Comparison of ENCODE assay signal across 10 mouse cellular contexts in the genomic region with DNA sequence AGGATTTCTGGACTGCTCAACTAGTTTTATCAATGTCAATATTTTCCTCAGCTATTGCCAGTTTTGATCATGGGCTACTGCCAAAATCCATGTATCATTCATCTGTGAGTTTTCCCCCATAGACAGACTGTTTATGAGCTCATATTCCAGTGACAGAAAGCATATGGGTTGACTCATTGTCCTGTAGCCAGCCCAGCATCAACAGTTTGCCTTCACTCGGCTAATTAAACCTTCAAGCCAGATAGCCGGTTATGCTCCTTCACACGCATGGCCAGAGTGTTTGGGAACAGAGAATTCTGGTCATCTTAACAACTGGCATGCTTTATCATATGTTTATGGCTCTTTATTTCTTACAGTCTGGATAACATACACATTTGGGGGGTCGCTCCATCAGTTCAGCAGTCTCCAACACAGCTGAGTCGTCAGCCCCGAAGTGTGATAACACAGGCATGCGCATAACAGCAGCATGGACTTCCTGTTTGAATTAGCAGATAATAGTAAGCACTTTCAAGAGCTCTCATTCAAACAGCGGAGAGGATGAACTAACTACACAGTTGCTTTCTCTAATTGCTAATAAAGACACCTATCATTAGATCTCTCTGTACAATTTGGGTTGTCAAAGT. TPM values are rescaled to one million over a fixed set of nuclear protein-coding genes. Genes with fewer than 3 reads are reported as not detected.
DNase-seq lines count a peak whose midpoint lies in the region; TF ChIP-seq lines count a peak whose summit lies in the region.
"Had no signal": no experiment of that assay in that cellular context is flagged by ENCODE, and none has a peak within 500 bp of the region (broad histone marks: within the 10 kb centered on the region; RNA-seq: fewer than 3 reads in every experiment).

No protein-coding gene starts in this region.

- no peak overlapping the region for H3K27ac ChIP-seq in CH12.LX (ENCODE audit: insufficient read depth, low read depth)
- H3K27ac ChIP-seq in embryonic fibroblast, embryonic 13.5 days (ENCODE audit: insufficient read depth, low read length), result peak overlapping the region; percentile 28
- H3K27ac ChIP-seq: midbrain, embryonic 10.5 days had no signal

- no peaks in the 10 kb centered on the region for H3K27me3 ChIP-seq in CH12.LX (replicated peaks)

- no peaks in the 10 kb centered on the region for H3K36me3 ChIP-seq in CH12.LX (replicated peaks in 1 of 2; ENCODE audit: control insufficient read depth in 1 of 2, insufficient read depth in 1 of 2, low read length in 1 of 2)
- H3K36me3 ChIP-seq: midbrain, embryonic 10.5 days had no signal

- TF ChIP-seq CTCF in CH12.LX (conservative IDR thresholded peaks at IDR 0.05 in 1 of 2, IDR thresholded peaks at IDR 0.05 in 1 of 2; ENCODE audit: low read depth in 2 of 2, low read length in 2 of 2), result no peak
- no peak for TF ChIP-seq CTCF in embryonic fibroblast, embryonic 13.5 days (IDR thresholded peaks at IDR 0.05; ENCODE audit: borderline replicate concordance, insufficient read depth, low read length)

- TF ChIP-seq POLR2A in CH12.LX (IDR thresholded peaks at IDR 0.05; ENCODE audit: low read depth, low read length), result no peak
- no peak for TF ChIP-seq POLR2A in embryonic fibroblast, embryonic 13.5 days (IDR thresholded peaks at IDR 0.05; ENCODE audit: low read depth, low read length)

- dilution Hi-C loops in CH12.LX (cut with MboI; ENCODE audit: extremely low pct_ligation_motif_present, extremely low pct_unique_long_range_greater_than_20kb, low sequenced_read_pairs), result no loop called here

- TF ChIP-seq RAD21 in CH12.LX (IDR thresholded peaks at IDR 0.05; ENCODE audit: low read depth, low read length), result no peak

- no peaks in the 10 kb centered on the region; a peak in 1 of 4 replicates for H3K4me1 ChIP-seq in CH12.LX (ENCODE audit: control insufficient read depth in 1 of 2, insufficient read depth in 2 of 2)
- peaks cover 14% of the 10 kb centered on the region for H3K4me1 ChIP-seq in embryonic fibroblast, embryonic 13.5 days (ENCODE audit: control insufficient read depth, insufficient read depth, low read length)
- H3K4me1 ChIP-seq: midbrain, embryonic 10.5 days had no signal

- H3K79me2 ChIP-seq in CH12.LX (replicated peaks; ENCODE audit: control insufficient read depth, extremely low read depth, insufficient read depth, poor library complexity, severe bottlenecking), result no peaks in the 10 kb centered on the region

- TF ChIP-seq EP300 in CH12.LX (IDR thresholded peaks at IDR 0.05; ENCODE audit: low read length), result no peak

- no peaks in the 10 kb centered on the region for H3K9me3 ChIP-seq in CH12.LX (replicated peaks; ENCODE audit: low read length)
- H3K9me3 ChIP-seq: midbrain, embryonic 10.5 days had no signal

- no peak overlapping the region for H3K4me2 ChIP-seq in CH12.LX (ENCODE audit: insufficient read depth, low read depth, poor library complexity, severe bottlenecking)

- DNase-seq in kidney, postnatal 10 days, result peak; percentile 34
- no peak for DNase-seq in kidney, postnatal 36 days
- DNase-seq in CH12.LX (ENCODE audit: extremely low read depth), result no peak
- DNase-seq in heart, postnatal 4 days, result peak; percentile 29
- DNase-seq in frontal cortex, postnatal 36 days (ENCODE audit: low spot score in 2 of 2), result no peak
- no peak for DNase-seq in adrenal gland, adult 8-10 months
- no peak for DNase-seq in spleen, postnatal 14 days (ENCODE audit: low spot score in 2 of 2)
- DNase-seq: cerebellum, postnatal 14 days had no signal

- H3K4me3 ChIP-seq in CH12.LX (replicated peaks in 1 of 3; ENCODE audit: low read depth in 2 of 3, low read length in 2 of 3, poor library complexity in 1 of 3), result no peak overlapping the region
- no peak overlapping the region for H3K4me3 ChIP-seq in embryonic fibroblast, embryonic 13.5 days (ENCODE audit: insufficient read depth, low read length)
- H3K4me3 ChIP-seq: midbrain, embryonic 10.5 days had no signal

- in situ Hi-C loops in CH12.LX (cut with MboI; ENCODE audit: low pct_ligation_motif_present, low pct_unique_long_range_greater_than_20kb, low sequenced_read_pairs), result no loop called here

- no peak overlapping the region for H3K9ac ChIP-seq in CH12.LX (ENCODE audit: insufficient read depth, low read depth)

TF ChIP-seq in CH12.LX, 34 proteins besides CTCF, POLR2A, EP300 and RAD21:
- TF ChIP-seq NRF1 (IDR thresholded peaks at IDR 0.05; ENCODE audit: low read depth, low read length) (peak; percentile 59), PAX5 (IDR thresholded peaks at IDR 0.05; ENCODE audit: low read length) (no peak)

RNA-seq across cellular contexts. Expression of gene Vcam1, which starts 49.2 kb away (rescaled TPM):
- 0.29 TPM in 1 of 2 replicates, not detected in the other for total RNA-seq in CH12.LX (2012; rRNA removed)
- total RNA-seq in CH12.LX (2014; rRNA removed), result 2.2 TPM in 2 replicates
- 1.8 and 1.9 TPM in 2 replicates for polyA plus RNA-seq in CH12.LX (2012; ENCODE audit: insufficient read length, low read depth)
- 114 and 127 TPM in 2 replicates for polyA plus RNA-seq in embryonic fibroblast, embryonic 13.5 days (2011; ENCODE audit: insufficient read length, low read depth, missing spikeins)
- total RNA-seq in heart, postnatal 4 days (2021), result 10 to 100 TPM; 28.4 to 31.9 TPM
- total RNA-seq in adrenal gland, adult 8-10 months (2022), result 10 to 100 TPM; 13.1 to 31.7 (median 24.2) TPM

Comparison
In these comparisons a context has a peak if more than half of its experiments do, and no peak if none do; other contexts are left out.
1. DNase-seq: peak in kidney, postnatal 10 days (single experiment) and heart, postnatal 4 days (single experiment); none in kidney, postnatal 36 days (0 of 2), CH12.LX (single experiment), frontal cortex, postnatal 36 days (0 of 2), adrenal gland, adult 8-10 months (single experiment) and spleen, postnatal 14 days (0 of 2).
2. RNA of gene Vcam1, which starts 49.2 kb away (total RNA-seq): 28.4 to 31.9 TPM in heart, postnatal 4 days and 13.1 to 31.7 TPM in adrenal gland, adult 8-10 months; 0.29 to 2.2 TPM in CH12.LX; every median in the first group is over 4 times any median in the second.